Mouse (Mus musculus): ENCODE results near the gene Sstr4. TPM values are rescaled to one million over a fixed set of nuclear protein-coding genes. Genes with fewer than 3 reads are reported as not detected.

Sstr4 gene
- polyA plus RNA-seq, 2 experiments, result not detected

GRCm38 (mm10) chr2:148445616-148446015 lies 50.5 kb downstream of the Sstr4 start:
- H3K27me3 ChIP-seq (ENCODE audit: control insufficient read depth, insufficient read depth, low read length), result no peaks in the 10 kb centered on the region
- no peak overlapping the region for H3K4me2 ChIP-seq (ENCODE audit: low read depth)
- H3K9ac ChIP-seq (replicated peaks), result no peak overlapping the region
- TF ChIP-seq EP300 (IDR thresholded peaks at IDR 0.05; ENCODE audit: low read depth) (no peak), CTCF (IDR thresholded peaks at IDR 0.05; ENCODE audit: low read depth) (no peak)
- H3K36me3 ChIP-seq (replicated peaks; ENCODE audit: control insufficient read depth, insufficient read depth, low read depth), result no peaks in the 10 kb centered on the region
- H3K4me1 ChIP-seq (replicated peaks; ENCODE audit: control insufficient read depth in 2 of 2, insufficient read depth in 2 of 2, low read length in 1 of 2), result 0 out of 4 replicates have a peak, but pooled peaks cover 0 to 5% of the 10 kb centered on the region in 2 experiments
- 72% methylated on average over 1 of the region's 1 CpGs for WGBS (ENCODE audit: insufficient replicate concordance)
- DNase-seq (ENCODE audit: low read depth in 3 of 3, low spot score in 3 of 3) (no peak), ATAC-seq (ENCODE audit: insufficient read depth) (no peak)
- no peaks in the 10 kb centered on the region for H3K9me3 ChIP-seq (ENCODE audit: control insufficient read depth, low read length)
- H3K4me3 ChIP-seq (ENCODE audit: insufficient read depth in 1 of 2, low read depth in 2 of 2, low read length in 2 of 2), result no peak overlapping the region
- no peak overlapping the region for H3K27ac ChIP-seq

Other genes starting within 250 kb of the Sstr4 start
- gene Thbd, start 12.8 kb downstream of the Sstr4 start, polyA plus RNA-seq (2012; rRNA removed), result 0.67 and 0.74 TPM in 2 replicates
- 0.95 and 1.4 TPM in 2 replicates for gene Thbd, start 12.8 kb downstream of the Sstr4 start, polyA plus RNA-seq (2014; fragmentation: Nextera tagmentation; extraction: Ambion mirVana)
- gene Cd93, start 48.2 kb downstream of the Sstr4 start, polyA plus RNA-seq (2012; rRNA removed), result 1.4 and 1.5 TPM in 2 replicates
- gene Cd93, start 48.2 kb downstream of the Sstr4 start, polyA plus RNA-seq (2014; fragmentation: Nextera tagmentation; extraction: Ambion mirVana), result 1.8 and 2.2 TPM in 2 replicates